Mouse (Mus musculus) ES-Bruce4 (cell line): ENCODE data around the gene Siglecg.

ENCODE experiments used
- EP300 ChIP-seq: IDR thresholded peaks from 2 replicates; pipeline ENCODE4 v1.6.1; 2011; ENCODE audit warnings: low read depth, low read length; ENCODE audit not compliant: insufficient read depth
- POLR2A ChIP-seq: IDR thresholded peaks from one replicate; pipeline ENCODE4 v1.8.1; 2011; ENCODE audit warnings: low read length; ENCODE audit not compliant: insufficient read depth

DNA sequence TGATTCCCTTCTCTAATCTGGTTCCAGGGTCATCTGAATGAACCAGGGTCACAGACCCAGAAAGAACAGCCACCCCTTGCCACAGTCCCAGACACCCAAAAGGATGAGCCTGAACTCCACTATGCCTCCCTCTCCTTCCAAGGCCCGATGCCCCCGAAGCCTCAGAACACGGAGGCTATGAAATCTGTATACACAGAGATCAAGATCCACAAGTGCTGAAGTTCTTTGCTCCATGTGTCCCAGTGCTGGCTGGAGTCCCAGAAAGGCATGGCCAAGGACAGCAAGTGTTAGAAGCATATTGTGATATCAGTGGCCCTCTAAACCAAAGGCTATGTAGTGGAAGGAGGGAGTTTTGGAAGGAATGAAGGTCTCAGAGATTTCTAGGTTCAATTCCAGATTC is 49.4 kb upstream of the Siglecg start:
- TF ChIP-seq EP300 (no peak), POLR2A (no peak)
